Mouse (Mus musculus) left cerebral cortex, adult 11 months (tissue): ENCODE data around the gene Arpc3.
"Not testable (repeated sequence)": the region's sequence is repeated elsewhere in the genome, so short reads cannot be mapped to it uniquely, and the experiment has no call there.

ENCODE experiments used
- DNase-seq: peaks from one replicate; pipeline ENCODE4 v3.0.0; 2022; ENCODE audit warnings: low spot score

The Arpc3 gene

DNA sequence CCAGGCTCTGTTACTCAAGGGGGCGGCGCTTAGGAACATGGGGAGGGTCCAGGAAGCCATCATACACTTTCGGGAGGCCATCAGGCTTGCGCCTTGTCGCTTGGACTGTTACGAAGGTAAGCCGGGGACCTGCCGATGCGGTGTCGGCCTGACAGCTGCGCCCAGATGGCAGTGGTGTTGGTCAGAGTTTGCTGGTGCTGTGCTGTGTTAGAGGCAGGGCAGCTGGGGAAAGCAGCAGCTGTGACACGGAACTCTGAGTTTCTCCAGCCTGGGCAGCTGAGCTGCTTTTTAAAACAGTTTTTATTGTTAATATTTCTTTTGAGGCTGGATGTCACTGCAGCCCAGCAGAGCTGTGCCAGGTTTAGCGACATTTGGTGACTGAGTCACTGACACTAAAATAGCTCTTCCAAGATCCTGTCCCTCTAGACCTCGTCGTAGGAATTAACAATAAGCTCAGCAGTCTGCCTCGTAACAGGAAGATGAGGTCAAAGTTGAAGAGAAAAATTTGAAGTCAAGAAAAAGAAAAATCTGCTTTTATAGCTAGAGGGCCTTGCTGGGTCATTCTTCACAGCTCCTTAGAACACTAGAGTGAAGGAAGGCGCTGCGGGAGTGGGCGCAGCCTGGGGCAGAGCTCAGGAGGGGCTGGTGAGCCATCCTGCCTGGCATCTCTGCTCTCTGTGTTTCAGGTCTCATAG lies 47.9 kb downstream of the Arpc3 start:
- DNase-seq, result no peak

DNA sequence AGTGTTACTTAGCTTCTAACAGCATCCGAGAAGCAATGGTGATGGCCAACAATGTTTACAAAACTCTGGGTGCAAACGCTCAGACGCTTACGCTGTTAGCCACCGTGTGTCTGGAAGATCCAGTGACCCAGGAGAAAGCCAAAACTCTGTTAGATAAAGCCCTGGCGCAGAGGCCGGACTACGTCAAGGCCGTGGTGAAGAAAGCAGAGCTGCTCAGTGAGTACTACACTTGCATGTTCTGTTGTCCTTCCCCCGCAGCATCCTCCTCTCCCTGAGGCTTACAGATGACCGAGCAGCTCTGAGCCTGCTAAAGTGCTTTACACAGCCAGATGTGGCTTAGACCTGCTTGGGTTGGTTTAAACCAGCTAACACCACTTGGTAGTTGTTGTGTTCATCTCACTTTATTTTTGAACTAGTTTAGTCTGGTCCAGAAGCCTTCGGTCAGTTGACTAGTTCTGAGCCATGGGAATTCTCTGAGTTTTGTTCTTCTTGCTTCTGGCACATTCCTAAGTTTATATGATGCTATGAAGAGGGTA lies 48.5 kb downstream of the Arpc3 start:
- DNase-seq, result no peak

DNA sequence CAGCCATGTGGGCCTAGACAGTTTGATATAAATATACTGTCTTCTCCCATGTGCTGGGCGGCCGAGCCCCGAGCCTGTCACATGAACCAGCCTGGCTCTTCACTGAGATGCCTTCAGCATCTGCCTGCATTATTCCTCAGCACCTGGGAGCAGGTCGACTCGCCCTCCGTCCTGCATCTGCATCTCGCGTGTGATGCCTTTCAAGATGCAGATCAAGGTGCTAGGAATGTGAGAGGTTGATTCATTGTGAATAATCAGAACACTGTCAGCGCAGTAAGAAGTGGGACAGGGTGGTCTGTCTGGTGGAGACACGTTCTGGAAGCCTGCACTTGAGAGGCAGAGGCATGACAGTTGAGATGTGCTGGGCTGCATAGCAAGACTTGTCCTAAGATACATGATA lies 52.8 kb downstream of the Arpc3 start:
- no peak for DNase-seq

GRCm38 (mm10) chr5:122445051-122445610 lies 53.5 kb downstream of the Arpc3 start:
- no peak for DNase-seq

DNA sequence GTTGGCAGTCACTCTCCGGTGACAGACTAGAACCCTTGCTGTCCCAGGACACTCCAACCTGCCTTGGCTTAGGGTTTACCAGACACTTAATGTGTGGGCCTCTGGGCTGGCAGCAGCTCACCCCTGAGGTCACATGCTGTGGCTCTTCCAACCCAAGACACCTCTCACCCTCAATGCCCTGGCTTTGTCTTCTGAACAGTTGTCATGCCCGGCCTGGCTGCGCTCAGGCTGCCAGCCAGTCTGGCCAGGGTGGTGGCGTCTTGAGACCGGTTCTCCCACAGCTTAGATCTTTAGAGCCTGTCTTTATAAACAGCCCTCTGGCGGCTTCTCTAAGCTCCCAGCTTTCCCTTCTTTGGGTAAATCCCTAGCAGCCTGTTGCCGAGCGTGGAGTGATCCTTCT lies 56.2 kb downstream of the Arpc3 start:
- DNase-seq, result no peak

GRCm38 (mm10) chr5:122448869-122449268 lies 57.2 kb downstream of the Arpc3 start:
- no peak for DNase-seq

GRCm38 (mm10) chr5:122449946-122450345 lies 58.3 kb downstream of the Arpc3 start:
- DNase-seq, result no peak

GRCm38 (mm10) chr5:122450913-122451317 lies 59.2 kb downstream of the Arpc3 start:
- no peak for DNase-seq

DNA sequence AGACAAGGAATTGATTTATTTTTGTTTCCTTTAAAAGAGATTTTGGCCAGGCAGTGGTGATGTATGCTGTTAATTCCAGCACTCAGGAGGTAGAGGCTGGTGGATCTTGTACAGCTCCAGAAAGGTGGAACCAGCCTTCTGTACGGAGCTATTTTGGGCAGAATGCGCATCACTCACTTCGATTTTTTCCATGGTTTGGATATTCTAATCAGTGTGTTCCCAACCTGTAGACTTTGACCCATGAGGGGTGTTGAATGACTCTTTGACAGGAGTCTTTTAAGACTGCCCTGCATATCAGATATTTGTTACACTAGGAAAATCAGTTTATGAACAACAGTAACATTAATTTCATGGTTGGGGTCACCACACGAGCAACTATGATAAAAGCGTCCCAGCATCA lies 59.6 kb downstream of the Arpc3 start:
- no peak for DNase-seq

DNA sequence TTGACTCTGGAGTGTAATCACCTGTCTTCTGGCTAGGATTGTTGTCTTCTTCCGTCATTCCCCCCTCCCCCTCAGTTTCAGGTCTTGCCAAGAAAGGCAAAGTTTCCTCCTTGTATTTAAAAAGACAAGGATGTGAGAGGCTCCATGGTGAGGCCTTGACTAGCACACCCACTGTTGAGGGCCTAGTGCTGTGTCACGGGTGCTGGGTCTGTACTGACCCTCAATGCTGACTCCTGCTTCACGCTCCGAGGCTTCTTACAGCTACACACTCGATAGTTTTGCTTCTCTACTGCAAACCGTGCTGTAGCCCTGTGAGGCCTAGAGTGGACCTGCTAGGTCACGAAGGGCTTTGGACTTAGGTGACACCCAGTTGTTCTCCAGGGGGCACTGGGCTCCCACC lies 60.5 kb downstream of the Arpc3 start:
- no peak for DNase-seq

- no peak for DNase-seq
Measured at GRCm38 (mm10) chr5:122453188-122453587, 61.5 kb downstream of the Arpc3 start.

DNA sequence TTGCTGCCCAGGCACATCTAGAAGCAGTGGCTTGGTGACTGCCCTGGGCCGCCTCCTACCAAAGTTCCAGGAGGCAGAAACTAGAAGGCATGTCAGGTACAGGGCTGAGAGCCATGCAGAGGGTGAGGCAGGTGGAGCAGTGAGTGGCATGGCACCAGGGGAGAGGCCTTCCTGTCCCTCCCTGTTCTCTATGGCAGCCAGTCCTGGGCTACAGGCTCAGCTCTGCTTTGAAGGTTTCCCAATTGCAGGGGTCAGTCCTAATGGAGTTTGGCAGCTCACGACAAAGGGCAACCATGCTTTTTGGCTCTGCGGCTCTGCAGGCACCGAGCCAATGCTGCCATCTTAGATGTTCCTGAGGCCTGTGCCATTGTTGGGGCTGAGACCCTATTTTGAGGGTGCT lies 62.8 kb downstream of the Arpc3 start:
- no peak for DNase-seq

GRCm38 (mm10) chr5:122454883-122455282 lies 63.2 kb downstream of the Arpc3 start:
- DNase-seq, result no peak

DNA sequence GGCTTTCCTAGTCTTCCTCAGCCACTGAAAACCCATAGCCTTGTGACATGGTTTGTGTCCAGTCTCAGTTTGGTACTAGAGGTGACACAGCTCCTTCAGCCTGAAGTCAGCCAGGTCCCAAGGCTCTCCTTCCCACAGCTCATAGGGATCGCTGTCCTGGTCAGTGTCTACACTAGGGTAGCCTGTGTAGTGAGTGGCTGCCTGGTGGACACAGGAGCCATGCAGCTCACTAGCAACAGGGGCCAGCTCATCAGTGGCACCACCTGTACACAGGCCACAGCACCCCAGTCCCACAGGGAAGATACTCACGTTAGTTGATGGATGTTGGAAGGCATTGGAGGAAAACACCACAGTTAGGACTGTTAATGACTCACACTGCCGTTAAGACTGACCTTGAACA lies 63.9 kb downstream of the Arpc3 start:
- DNase-seq, result no peak

DNA sequence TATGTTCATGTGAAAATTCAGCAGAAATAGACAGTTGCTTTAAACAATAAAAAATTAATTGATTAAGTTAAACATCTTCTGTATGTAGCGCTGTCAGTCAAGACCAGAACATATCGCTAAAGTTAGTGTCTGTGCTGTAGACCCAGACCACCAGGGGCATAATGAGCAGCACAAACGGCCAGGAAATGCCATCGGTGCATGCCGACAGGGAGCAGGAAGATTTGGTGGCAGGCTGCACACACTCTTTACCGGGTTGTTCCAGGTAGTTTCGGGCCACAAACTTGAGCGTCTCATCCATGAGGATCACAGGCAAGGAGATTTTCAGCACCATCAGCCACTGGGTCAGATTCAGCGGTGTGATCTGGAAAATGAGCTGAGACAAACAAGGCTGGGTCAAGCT lies 65.4 kb downstream of the Arpc3 start:
- DNase-seq, result not testable (repeated sequence)

- DNase-seq, result no peak
Measured at GRCm38 (mm10) chr5:122458066-122458465, 66.4 kb downstream of the Arpc3 start.

DNA sequence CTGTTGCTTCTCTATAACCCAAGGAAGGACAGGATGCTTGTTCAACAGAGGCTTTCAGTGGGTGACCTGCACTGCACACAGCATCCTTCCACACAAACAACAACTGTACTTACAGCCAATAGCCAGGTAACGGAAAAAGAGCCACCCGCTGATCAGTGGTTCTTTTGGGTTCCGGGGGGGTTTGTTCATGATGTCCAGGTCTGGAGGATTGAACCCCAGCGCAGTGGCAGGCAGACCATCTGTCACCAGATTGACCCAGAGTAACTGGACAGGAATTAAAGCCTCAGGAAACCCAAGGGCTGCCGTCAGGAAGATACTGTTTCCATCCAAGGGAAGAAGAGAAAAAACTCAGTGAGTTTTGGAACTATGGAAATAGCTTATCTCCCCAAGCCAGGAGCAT lies 67.7 kb downstream of the Arpc3 start:
- DNase-seq, result no peak

DNA sequence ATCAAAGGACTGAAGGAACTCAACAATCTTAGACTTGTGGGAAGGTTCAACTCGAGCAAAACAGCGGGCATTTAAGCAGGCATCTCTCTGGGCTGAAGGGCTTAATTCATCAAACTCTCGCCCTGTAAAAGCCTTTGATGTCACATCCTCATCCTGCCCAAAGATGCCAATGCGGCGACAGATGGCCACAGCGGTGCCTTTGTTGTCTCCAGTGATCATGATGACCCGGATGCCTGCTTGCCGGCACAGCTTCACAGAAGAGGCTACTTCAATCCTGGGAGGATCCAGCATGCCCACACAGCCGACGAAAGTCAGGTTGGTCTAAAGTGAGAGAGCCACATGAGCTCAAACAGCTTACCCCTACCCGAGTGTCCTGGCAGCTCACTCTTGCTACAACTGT lies 69.0 kb downstream of the Arpc3 start:
- DNase-seq, result no peak

- no peak for DNase-seq
Measured at GRCm38 (mm10) chr5:122461431-122461830, 69.8 kb downstream of the Arpc3 start.
